Mouse (Mus musculus) c-Kit-positive CD71-negative TER-119-negative erythroid progenitor cells, embryonic 14.5 days (primary cell): ENCODE measurements around the gene Tuba1c.

Experiments used
- DNase-seq: peaks from one replicate; pipeline ENCODE4 v3.0.0-alpha.2; 2013; ENCODE audit warnings: low read depth

Gene Tuba1c

GRCm38 (mm10) chr15:98996840-98997239, 32.9 kb upstream of the Tuba1c start:
- no peak for DNase-seq

GRCm38 (mm10) chr15:98997938-98998774, 31.5 kb upstream of the Tuba1c start:
- no peak for DNase-seq

GRCm38 (mm10) chr15:98998775-98999157, 30.9 kb upstream of the Tuba1c start:
- no peak for DNase-seq

GRCm38 (mm10) chr15:99000535-99001283, 29.0 kb upstream of the Tuba1c start:
- DNase-seq = peak; percentile 65

- DNase-seq = no peak
Observed at GRCm38 (mm10) chr15:99001451-99001931, 28.2 kb upstream of the Tuba1c start.

GRCm38 (mm10) chr15:99003600-99003999, 26.1 kb upstream of the Tuba1c start:
- no peak for DNase-seq

- no peak for DNase-seq
Observed at GRCm38 (mm10) chr15:99008801-99009241, 20.9 kb upstream of the Tuba1c start.

GRCm38 (mm10) chr15:99010896-99011295, 18.8 kb upstream of the Tuba1c start:
- DNase-seq = no peak

GRCm38 (mm10) chr15:99011946-99012345, 17.7 kb upstream of the Tuba1c start:
- no peak for DNase-seq

GRCm38 (mm10) chr15:99014496-99015030, 15.1 kb upstream of the Tuba1c start:
- no peak for DNase-seq

- DNase-seq = no peak
Observed at GRCm38 (mm10) chr15:99017355-99017761, 12.3 kb upstream of the Tuba1c start.

- DNase-seq = no peak
Observed at GRCm38 (mm10) chr15:99017986-99018385, 11.7 kb upstream of the Tuba1c start.

- no peak for DNase-seq
Observed at GRCm38 (mm10) chr15:99018630-99019029, 11.1 kb upstream of the Tuba1c start.

GRCm38 (mm10) chr15:99019436-99019835, 10.3 kb upstream of the Tuba1c start:
- no peak for DNase-seq

- no peak for DNase-seq
Observed at GRCm38 (mm10) chr15:99020171-99020570, 9.5 kb upstream of the Tuba1c start.

- no peak for DNase-seq
Observed at GRCm38 (mm10) chr15:99021255-99021654, 8.4 kb upstream of the Tuba1c start.

- peak; percentile 92 for DNase-seq
Observed at GRCm38 (mm10) chr15:99024668-99025314, 4.9 kb upstream of the Tuba1c start.

- no peak for DNase-seq
Observed at GRCm38 (mm10) chr15:99025414-99025813, 4.3 kb upstream of the Tuba1c start.

GRCm38 (mm10) chr15:99026259-99026658, 3.4 kb upstream of the Tuba1c start:
- DNase-seq = peak; percentile 74

- DNase-seq = no peak
Observed at GRCm38 (mm10) chr15:99027116-99027515, 2.6 kb upstream of the Tuba1c start.

- DNase-seq = no peak
Observed at GRCm38 (mm10) chr15:99028874-99029458, 725 bp upstream of the Tuba1c start.
